Mouse (Mus musculus) heart, embryonic 10.5 days (tissue): Measurements from ENCODE around the gene AU040320. TPM values are rescaled to one million over a fixed set of nuclear protein-coding genes. Genes with fewer than 3 reads are reported as not detected.
A peak's percentile ranks its signal among the peaks of the same experiment; 100 is the strongest.

ENCODE experiments used
- DNase-seq: peaks from one replicate; pipeline ENCODE4 v3.0.0-alpha.2; 2017; ENCODE audit warnings: low spot score
- H3K27ac ChIP-seq: fragments of 300-500 bp; sonication (generic); 2 replicates; pipeline ENCODE4 v1.5.1; 2016; ENCODE audit warnings: mild to moderate bottlenecking
- H3K27me3 ChIP-seq: fragments of 300-500 bp; sonication (generic); 2 replicates; pipeline ENCODE4 v1.6.1; 2016; ENCODE audit warnings: mild to moderate bottlenecking; ENCODE audit not compliant: poor library complexity, insufficient read depth, severe bottlenecking
- H3K36me3 ChIP-seq: fragments of 300-500 bp; sonication (generic); 2 replicates; pipeline ENCODE4 v1.6.1; 2016; ENCODE audit warnings: mild to moderate bottlenecking, moderate library complexity
- H3K4me1 ChIP-seq: fragments of 300-500 bp; sonication (generic); 2 replicates; pipeline ENCODE4 v1.6.1; 2016; ENCODE audit warnings: mild to moderate bottlenecking
- H3K4me3 ChIP-seq: fragments of 300-500 bp; sonication (generic); 2 replicates; pipeline ENCODE4 v1.5.1; 2016; ENCODE audit warnings: mild to moderate bottlenecking, moderate library complexity
- H3K9me3 ChIP-seq: fragments of 300-500 bp; sonication (generic); 2 replicates; pipeline ENCODE4 v1.6.1; 2016; ENCODE audit warnings: mild to moderate bottlenecking, moderate library complexity
- WGBS: fragments of 180-500 bp; shearing (Covaris S2); methylation state at CpG from one replicate; pipeline ENCODE4 v1.1.7; 2016; 5-methylcytosine and 5-hydroxymethylcytosine counted together
- polyA plus RNA-seq: library from polyadenylated mRNA; unstranded; fragments of >200 nt; fragmentation: Nextera tagmentation; extraction: Ambion mirVana; gene quantifications from 2 replicates; pipeline ENCODE4 v1.2.1, GENCODE M21; 2016

AU040320 gene
- polyA plus RNA-seq, 1 experiment from 2014 or later: 19.8 TPM

- Histone ChIP-seq H3K27me3 (no peaks in the 10 kb centered on the region), H3K36me3 (no peaks in the 10 kb centered on the region), H3K4me1 (peaks cover 6% of the 10 kb centered on the region; the same call in 1 of the 2 replicates), H3K27ac (no peak overlapping the region), H3K4me3 (no peak overlapping the region), H3K9me3 (no peaks in the 10 kb centered on the region)
- 54% methylated on average over 8 of the region's 8 CpGs for WGBS
- no peak for DNase-seq
These were observed 25.8 kb downstream of the AU040320 start for GRCm38 (mm10) chr4:126779148-126779581.

- Histone ChIP-seq H3K36me3 (no peaks in the 10 kb centered on the region), H3K27ac (no peak overlapping the region), H3K4me1 (peaks cover 6% of the 10 kb centered on the region; the same call in 1 of the 2 replicates), H3K27me3 (no peaks in the 10 kb centered on the region), H3K9me3 (no peaks in the 10 kb centered on the region), H3K4me3 (no peak overlapping the region)
- 75% methylated on average over 12 of the region's 12 CpGs for WGBS
- no peak for DNase-seq
These were observed 26.8 kb downstream of the AU040320 start for GRCm38 (mm10) chr4:126779826-126780775.

GRCm38 (mm10) chr4:126781871-126782270, 28.5 kb downstream of the AU040320 start:
- H3K27ac ChIP-seq: no peak overlapping the region
- H3K36me3 ChIP-seq: no peaks in the 10 kb centered on the region
- 84% methylated on average over 3 of the region's 3 CpGs for WGBS
- H3K4me1 ChIP-seq: peaks cover 6% of the 10 kb centered on the region; the same call in 1 of the 2 replicates
- DNase-seq: no peak
- no peaks in the 10 kb centered on the region for H3K27me3 ChIP-seq
- no peak overlapping the region for H3K4me3 ChIP-seq
- H3K9me3 ChIP-seq: no peaks in the 10 kb centered on the region

DNA sequence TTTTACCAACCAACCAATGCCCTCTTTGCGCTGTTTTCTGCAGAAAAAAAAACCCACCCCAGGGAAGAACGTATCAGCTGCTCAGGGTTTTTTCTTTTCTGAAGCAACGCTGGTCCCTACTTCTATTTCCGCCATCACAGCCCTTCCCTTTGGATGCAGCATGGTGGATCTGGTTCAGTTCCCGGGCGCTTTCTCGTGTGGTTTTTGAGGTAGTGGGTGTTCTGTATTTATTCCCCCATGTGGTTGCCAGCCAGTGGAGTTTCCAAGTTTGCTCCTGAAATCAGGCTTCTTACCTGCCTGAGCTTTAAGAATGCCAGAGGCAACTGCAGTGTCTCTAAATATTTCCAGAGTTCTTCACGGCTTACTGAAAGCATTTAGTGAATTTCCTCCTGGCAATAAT, 29.2 kb downstream of the AU040320 start:
- WGBS: 89% methylated on average over 8 of the region's 8 CpGs
- Histone ChIP-seq H3K27me3 (no peaks in the 10 kb centered on the region), H3K27ac (no peak overlapping the region), H3K4me1 (peaks cover 6% of the 10 kb centered on the region; the same call in 1 of the 2 replicates), H3K4me3 (no peak overlapping the region), H3K9me3 (no peaks in the 10 kb centered on the region), H3K36me3 (no peaks in the 10 kb centered on the region)
- DNase-seq: no peak

GRCm38 (mm10) chr4:126782996-126783395, 29.7 kb downstream of the AU040320 start:
- Histone ChIP-seq H3K4me3 (no peak overlapping the region), H3K4me1 (peaks cover 6% of the 10 kb centered on the region; the same call in 1 of the 2 replicates), H3K36me3 (no peaks in the 10 kb centered on the region), H3K27me3 (no peaks in the 10 kb centered on the region), H3K27ac (no peak overlapping the region), H3K9me3 (no peaks in the 10 kb centered on the region)
- 81% methylated on average over 8 of the region's 8 CpGs for WGBS
- DNase-seq: no peak

- Histone ChIP-seq H3K27me3 (no peaks in the 10 kb centered on the region), H3K9me3 (no peaks in the 10 kb centered on the region), H3K27ac (no peak overlapping the region), H3K36me3 (peaks cover 32% of the 10 kb centered on the region), H3K4me3 (no peak overlapping the region), H3K4me1 (no peaks in the 10 kb centered on the region)
- WGBS: 87% methylated on average over 7 of the region's 7 CpGs
- DNase-seq: no peak
These were observed 39.2 kb downstream of the AU040320 start for GRCm38 (mm10) chr4:126792341-126793102.

GRCm38 (mm10) chr4:126802174-126802573, 48.8 kb downstream of the AU040320 start:
- no peaks in the 10 kb centered on the region for H3K27me3 ChIP-seq
- 91% methylated on average over 8 of the region's 8 CpGs for WGBS
- H3K4me3 ChIP-seq: no peak overlapping the region
- no peak overlapping the region for H3K27ac ChIP-seq
- H3K4me1 ChIP-seq: peaks cover 25% of the 10 kb centered on the region
- H3K9me3 ChIP-seq: no peaks in the 10 kb centered on the region
- DNase-seq: peak; percentile 57
- 0 out of 2 replicates have a peak, but pooled peaks cover 3% of the 10 kb centered on the region for H3K36me3 ChIP-seq

GRCm38 (mm10) chr4:126803268-126803873, 50.0 kb downstream of the AU040320 start:
- no peaks in the 10 kb centered on the region for H3K27me3 ChIP-seq
- WGBS: 13% methylated on average over 8 of the region's 8 CpGs
- no peak overlapping the region for H3K4me3 ChIP-seq
- H3K36me3 ChIP-seq: 0 out of 2 replicates have a peak, but pooled peaks cover 3% of the 10 kb centered on the region
- no peaks in the 10 kb centered on the region for H3K9me3 ChIP-seq
- H3K4me1 ChIP-seq: peaks cover 25% of the 10 kb centered on the region
- no peak overlapping the region for H3K27ac ChIP-seq
- peak; percentile 79 for DNase-seq

- no peaks in the 10 kb centered on the region for H3K27me3 ChIP-seq
- H3K9me3 ChIP-seq: no peaks in the 10 kb centered on the region
- 44% methylated on average over 4 of the region's 4 CpGs for WGBS
- H3K4me3 ChIP-seq: no peak overlapping the region
- DNase-seq: peak; percentile 56
- peaks cover 10% of the 10 kb centered on the region; the same call in 1 of the 2 replicates for H3K36me3 ChIP-seq
- no peak overlapping the region for H3K27ac ChIP-seq
- H3K4me1 ChIP-seq: peaks cover 25% of the 10 kb centered on the region
These were observed 52.4 kb downstream of the AU040320 start for GRCm38 (mm10) chr4:126805741-126806140.

DNA sequence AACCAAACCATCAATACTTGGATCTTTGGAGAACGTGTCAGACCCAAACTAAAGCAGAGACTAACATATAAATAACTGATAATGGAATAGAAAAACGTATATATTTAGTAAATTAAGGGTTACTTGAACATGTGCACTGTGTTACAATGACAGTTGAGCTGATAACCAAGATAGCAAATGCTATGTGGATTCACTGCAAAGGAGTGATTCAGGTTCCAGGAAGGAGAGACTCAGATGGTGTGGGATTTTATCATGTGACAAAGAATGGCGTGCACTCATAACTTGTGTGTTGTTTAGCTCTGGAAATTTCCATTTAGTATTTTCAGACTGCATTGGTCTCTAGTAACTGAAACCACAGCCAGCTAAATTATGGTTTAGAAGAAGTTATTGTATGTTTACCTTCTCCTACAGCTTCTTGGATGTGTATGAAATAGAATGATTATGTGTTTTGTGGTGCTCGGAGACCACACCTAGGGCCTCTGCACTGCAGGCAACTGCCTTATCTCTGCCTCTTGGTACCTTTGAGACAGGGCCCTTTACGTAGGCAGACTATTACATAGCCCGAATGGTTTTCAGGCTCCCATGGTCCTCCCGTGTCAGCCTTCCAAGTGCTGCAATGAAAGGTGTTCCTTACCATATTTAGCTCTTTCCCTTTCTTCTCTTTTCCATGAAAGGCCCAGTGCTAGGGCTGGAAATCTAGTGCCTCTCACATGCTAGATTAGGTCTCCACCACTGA, 53.5 kb downstream of the AU040320 start:
- Histone ChIP-seq H3K27me3 (no peaks in the 10 kb centered on the region), H3K27ac (no peak overlapping the region), H3K9me3 (no peaks in the 10 kb centered on the region), H3K36me3 (peaks cover 14% of the 10 kb centered on the region; the same call in 1 of the 2 replicates), H3K4me1 (peaks cover 25% of the 10 kb centered on the region), H3K4me3 (no peak overlapping the region)
- no peak for DNase-seq
- 71% methylated on average over 7 of the region's 7 CpGs for WGBS

DNA sequence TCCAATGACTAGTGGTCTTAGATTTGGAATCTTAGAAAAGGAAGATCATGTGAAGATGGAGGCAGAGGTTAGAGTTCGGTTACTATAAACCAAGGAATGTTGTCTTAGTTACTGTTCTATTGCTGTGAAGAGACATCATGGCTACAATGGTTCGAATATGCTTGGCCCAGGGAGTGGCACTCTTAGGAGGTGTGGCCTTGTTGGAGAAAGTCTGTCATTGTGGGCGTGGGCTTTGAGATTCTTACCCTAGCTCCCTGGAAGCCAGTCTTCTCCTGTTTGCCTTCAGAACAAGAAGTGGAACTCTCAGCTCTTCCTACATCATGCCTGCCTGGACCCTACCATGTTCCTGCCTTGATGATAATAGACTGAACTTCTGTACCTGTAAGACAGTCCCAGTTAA, 57.2 kb downstream of the AU040320 start:
- WGBS: 87% methylated on average over 3 of the region's 3 CpGs

DNA sequence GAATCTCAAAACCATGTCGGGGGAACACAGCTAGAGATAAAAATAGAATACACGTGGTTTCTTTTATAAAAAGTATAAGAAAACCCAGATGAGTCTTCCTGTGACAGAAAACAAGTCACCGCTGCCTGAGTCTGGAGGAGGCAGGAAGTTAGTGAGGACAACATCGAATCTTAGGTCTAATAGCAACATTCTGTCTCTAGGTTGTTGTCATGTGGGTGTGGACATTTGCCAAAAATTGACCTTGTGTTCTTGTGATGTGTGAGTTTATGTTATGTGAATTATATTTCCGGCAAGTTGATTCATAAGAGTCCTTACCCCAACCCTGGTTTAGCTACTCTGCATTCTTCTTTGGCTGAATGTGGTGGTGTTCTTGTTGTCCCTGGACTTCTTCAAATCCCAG, 59.9 kb downstream of the AU040320 start:
- Histone ChIP-seq H3K36me3 (peaks cover 40% of the 10 kb centered on the region), H3K27me3 (no peaks in the 10 kb centered on the region), H3K27ac (no peak overlapping the region), H3K9me3 (no peaks in the 10 kb centered on the region), H3K4me3 (no peak overlapping the region), H3K4me1 (no peaks in the 10 kb centered on the region)
- WGBS: 76% methylated on average over 5 of the region's 5 CpGs
- no peak for DNase-seq

More for the DNA sequence above, 57.2 kb downstream of the AU040320 start:
- H3K4me3 ChIP-seq: no peak overlapping the region
- peaks cover 4% of the 10 kb centered on the region; the same call in 1 of the 2 replicates for H3K4me1 ChIP-seq
- H3K9me3 ChIP-seq: no peaks in the 10 kb centered on the region
- DNase-seq: peak; percentile 24
- no peak overlapping the region for H3K27ac ChIP-seq
- peaks cover 20% of the 10 kb centered on the region; the same call in 1 of the 2 replicates for H3K36me3 ChIP-seq
- H3K27me3 ChIP-seq: no peaks in the 10 kb centered on the region
